Mouse (Mus musculus): ENCODE measurements around the gene Fnbp1. TPM values are rescaled to one million over a fixed set of nuclear protein-coding genes. Genes with fewer than 3 reads are reported as not detected.

Fnbp1 gene
- polyA plus RNA-seq, 1 experiment from 2014 or later = 21.0 TPM

- DNase-seq (no peak), ATAC-seq (ENCODE audit: low FRiP score, low TSS enrichment) (no peak)
- no peak overlapping the region for H3K27ac ChIP-seq (replicated peaks; ENCODE audit: low read depth, low read length)
- WGBS = 81% methylated on average over 8 of the region's 8 CpGs
- H3K4me3 ChIP-seq (replicated peaks; ENCODE audit: low read depth, low read length) = no peak overlapping the region
- H3K27me3 ChIP-seq (ENCODE audit: control insufficient read depth, insufficient read depth, low read length) = no peaks in the 10 kb centered on the region
- H3K9me3 ChIP-seq (ENCODE audit: control insufficient read depth, low read length) = no peaks in the 10 kb centered on the region
- no peaks in the 10 kb centered on the region for H3K36me3 ChIP-seq (ENCODE audit: control insufficient read depth, insufficient read depth, low read length)
- no peak overlapping the region for H3K9ac ChIP-seq (replicated peaks; ENCODE audit: low read length)
- no peaks in the 10 kb centered on the region for H3K4me1 ChIP-seq (ENCODE audit: control insufficient read depth, insufficient read depth, low read length)
- H3K4me2 ChIP-seq (ENCODE audit: low read length) = no peak overlapping the region
These were observed 42.7 kb downstream of the Fnbp1 start for GRCm38 (mm10) chr2:31099079-31099478.

GRCm38 (mm10) chr2:31098616-31099015 lies 43.2 kb downstream of the Fnbp1 start:
- Histone ChIP-seq H3K27ac (replicated peaks; ENCODE audit: low read depth, low read length) (no peak overlapping the region), H3K9me3 (ENCODE audit: control insufficient read depth, low read length) (no peaks in the 10 kb centered on the region), H3K36me3 (ENCODE audit: control insufficient read depth, insufficient read depth, low read length) (no peaks in the 10 kb centered on the region), H3K4me3 (replicated peaks; ENCODE audit: low read depth, low read length) (no peak overlapping the region), H3K9ac (replicated peaks; ENCODE audit: low read length) (no peak overlapping the region), H3K4me1 (ENCODE audit: control insufficient read depth, insufficient read depth, low read length) (no peaks in the 10 kb centered on the region), H3K27me3 (ENCODE audit: control insufficient read depth, insufficient read depth, low read length) (no peaks in the 10 kb centered on the region), H3K4me2 (ENCODE audit: low read length) (no peak overlapping the region)
- 95% methylated on average over 11 of the region's 11 CpGs for WGBS
- DNase-seq (no peak), ATAC-seq (ENCODE audit: low FRiP score, low TSS enrichment) (no peak)

- ATAC-seq (ENCODE audit: low FRiP score, low TSS enrichment) (no peak), DNase-seq (no peak)
- H3K4me2 ChIP-seq (ENCODE audit: low read length) = no peak overlapping the region
- no peak overlapping the region for H3K9ac ChIP-seq (replicated peaks; ENCODE audit: low read length)
- WGBS = 95% methylated on average over 2 of the region's 2 CpGs
- no peak overlapping the region for H3K27ac ChIP-seq (replicated peaks; ENCODE audit: low read depth, low read length)
- H3K4me1 ChIP-seq (ENCODE audit: control insufficient read depth, insufficient read depth, low read length) = no peaks in the 10 kb centered on the region
- H3K9me3 ChIP-seq (ENCODE audit: control insufficient read depth, low read length) = no peaks in the 10 kb centered on the region
- no peak overlapping the region for H3K4me3 ChIP-seq (replicated peaks; ENCODE audit: low read depth, low read length)
- no peaks in the 10 kb centered on the region for H3K27me3 ChIP-seq (ENCODE audit: control insufficient read depth, insufficient read depth, low read length)
- no peaks in the 10 kb centered on the region for H3K36me3 ChIP-seq (ENCODE audit: control insufficient read depth, insufficient read depth, low read length)
These were observed 44.5 kb downstream of the Fnbp1 start for GRCm38 (mm10) chr2:31097276-31097675.

GRCm38 (mm10) chr2:31096119-31096518 lies 45.7 kb downstream of the Fnbp1 start:
- H3K4me3 ChIP-seq (replicated peaks; ENCODE audit: low read depth, low read length) = no peak overlapping the region
- no peaks in the 10 kb centered on the region for H3K4me1 ChIP-seq (ENCODE audit: control insufficient read depth, insufficient read depth, low read length)
- H3K27ac ChIP-seq (replicated peaks; ENCODE audit: low read depth, low read length) = no peak overlapping the region
- DNase-seq (no peak), ATAC-seq (ENCODE audit: low FRiP score, low TSS enrichment) (no peak)
- H3K9ac ChIP-seq (replicated peaks; ENCODE audit: low read length) = no peak overlapping the region
- no peaks in the 10 kb centered on the region for H3K9me3 ChIP-seq (ENCODE audit: control insufficient read depth, low read length)
- H3K27me3 ChIP-seq (ENCODE audit: control insufficient read depth, insufficient read depth, low read length) = no peaks in the 10 kb centered on the region
- no peaks in the 10 kb centered on the region for H3K36me3 ChIP-seq (ENCODE audit: control insufficient read depth, insufficient read depth, low read length)
- H3K4me2 ChIP-seq (ENCODE audit: low read length) = no peak overlapping the region
- WGBS = 58% methylated on average over 15 of the region's 15 CpGs

GRCm38 (mm10) chr2:31094565-31094964 lies 47.2 kb downstream of the Fnbp1 start:
- no peaks in the 10 kb centered on the region for H3K27me3 ChIP-seq (ENCODE audit: control insufficient read depth, insufficient read depth, low read length)
- no peaks in the 10 kb centered on the region for H3K9me3 ChIP-seq (ENCODE audit: control insufficient read depth, low read length)
- DNase-seq (no peak), ATAC-seq (ENCODE audit: low FRiP score, low TSS enrichment) (no peak)
- 65% methylated on average over 5 of the region's 5 CpGs for WGBS
- no peak overlapping the region for H3K4me3 ChIP-seq (replicated peaks; ENCODE audit: low read depth, low read length)
- no peak overlapping the region for H3K4me2 ChIP-seq (ENCODE audit: low read length)
- no peaks in the 10 kb centered on the region for H3K36me3 ChIP-seq (ENCODE audit: control insufficient read depth, insufficient read depth, low read length)
- H3K4me1 ChIP-seq (ENCODE audit: control insufficient read depth, insufficient read depth, low read length) = no peaks in the 10 kb centered on the region
- no peak overlapping the region for H3K9ac ChIP-seq (replicated peaks; ENCODE audit: low read length)
- H3K27ac ChIP-seq (replicated peaks; ENCODE audit: low read depth, low read length) = no peak overlapping the region

GRCm38 (mm10) chr2:31092939-31093338 lies 48.9 kb downstream of the Fnbp1 start:
- H3K36me3 ChIP-seq (ENCODE audit: control insufficient read depth, insufficient read depth, low read length) = no peaks in the 10 kb centered on the region
- ATAC-seq (ENCODE audit: low FRiP score, low TSS enrichment) (no peak), DNase-seq (no peak)
- no peak overlapping the region for H3K4me2 ChIP-seq (ENCODE audit: low read length)
- H3K9ac ChIP-seq (replicated peaks; ENCODE audit: low read length) = no peak overlapping the region
- H3K9me3 ChIP-seq (ENCODE audit: control insufficient read depth, low read length) = no peaks in the 10 kb centered on the region
- H3K4me1 ChIP-seq (ENCODE audit: control insufficient read depth, insufficient read depth, low read length) = 0 out of 2 replicates have a peak, but pooled peaks cover 5% of the 10 kb centered on the region
- no peak overlapping the region for H3K4me3 ChIP-seq (replicated peaks; ENCODE audit: low read depth, low read length)
- WGBS = 87% methylated on average over 3 of the region's 3 CpGs
- no peak overlapping the region for H3K27ac ChIP-seq (replicated peaks; ENCODE audit: low read depth, low read length)
- H3K27me3 ChIP-seq (ENCODE audit: control insufficient read depth, insufficient read depth, low read length) = no peaks in the 10 kb centered on the region

- no peak overlapping the region for H3K9ac ChIP-seq (replicated peaks; ENCODE audit: low read length)
- H3K36me3 ChIP-seq (ENCODE audit: control insufficient read depth, insufficient read depth, low read length) = no peaks in the 10 kb centered on the region
- no peak overlapping the region for H3K4me2 ChIP-seq (ENCODE audit: low read length)
- 0 out of 2 replicates have a peak, but pooled peaks cover 7% of the 10 kb centered on the region for H3K4me1 ChIP-seq (ENCODE audit: control insufficient read depth, insufficient read depth, low read length)
- no peak overlapping the region for H3K4me3 ChIP-seq (replicated peaks; ENCODE audit: low read depth, low read length)
- H3K9me3 ChIP-seq (ENCODE audit: control insufficient read depth, low read length) = no peaks in the 10 kb centered on the region
- no peak overlapping the region for H3K27ac ChIP-seq (replicated peaks; ENCODE audit: low read depth, low read length)
- WGBS = 59% methylated on average over 3 of the region's 3 CpGs
- no peaks in the 10 kb centered on the region for H3K27me3 ChIP-seq (ENCODE audit: control insufficient read depth, insufficient read depth, low read length)
- DNase-seq = no peak
- no peak for ATAC-seq (ENCODE audit: low FRiP score, low TSS enrichment)
These were observed 50.6 kb downstream of the Fnbp1 start for GRCm38 (mm10) chr2:31091182-31091581.

GRCm38 (mm10) chr2:31089607-31090006 lies 52.2 kb downstream of the Fnbp1 start:
- no peaks in the 10 kb centered on the region for H3K27me3 ChIP-seq (ENCODE audit: control insufficient read depth, insufficient read depth, low read length)
- H3K4me3 ChIP-seq (replicated peaks; ENCODE audit: low read depth, low read length) = no peak overlapping the region
- H3K9me3 ChIP-seq (ENCODE audit: control insufficient read depth, low read length) = no peaks in the 10 kb centered on the region
- DNase-seq = no peak
- 82% methylated on average over 16 of the region's 16 CpGs for WGBS
- no peak overlapping the region for H3K4me2 ChIP-seq (ENCODE audit: low read length)
- H3K27ac ChIP-seq (replicated peaks; ENCODE audit: low read depth, low read length) = no peak overlapping the region
- 0 out of 2 replicates have a peak, but pooled peaks cover 7% of the 10 kb centered on the region for H3K4me1 ChIP-seq (ENCODE audit: control insufficient read depth, insufficient read depth, low read length)
- H3K36me3 ChIP-seq (ENCODE audit: control insufficient read depth, insufficient read depth, low read length) = no peaks in the 10 kb centered on the region
- no peak for ATAC-seq (ENCODE audit: low FRiP score, low TSS enrichment)
- no peak overlapping the region for H3K9ac ChIP-seq (replicated peaks; ENCODE audit: low read length)

- Histone ChIP-seq H3K27ac (replicated peaks; ENCODE audit: low read depth, low read length) (no peak overlapping the region), H3K9me3 (ENCODE audit: control insufficient read depth, low read length) (no peaks in the 10 kb centered on the region), H3K9ac (replicated peaks; ENCODE audit: low read length) (no peak overlapping the region), H3K4me2 (ENCODE audit: low read length) (no peak overlapping the region), H3K4me1 (ENCODE audit: control insufficient read depth, insufficient read depth, low read length) (0 out of 2 replicates have a peak, but pooled peaks cover 7% of the 10 kb centered on the region), H3K36me3 (ENCODE audit: control insufficient read depth, insufficient read depth, low read length) (no peaks in the 10 kb centered on the region), H3K4me3 (replicated peaks; ENCODE audit: low read depth, low read length) (no peak overlapping the region), H3K27me3 (ENCODE audit: control insufficient read depth, insufficient read depth, low read length) (no peaks in the 10 kb centered on the region)
- ATAC-seq (ENCODE audit: low FRiP score, low TSS enrichment) = no peak
- WGBS = 82% methylated on average over 8 of the region's 8 CpGs
- DNase-seq = no peak
These were observed 52.9 kb downstream of the Fnbp1 start for GRCm38 (mm10) chr2:31088871-31089270.

All from midbrain, embryonic 14.5 days (tissue).